Mouse (Mus musculus) limb, embryonic 10.5 days (tissue): ENCODE data around the gene Rps16. TPM values are rescaled to one million over a fixed set of nuclear protein-coding genes. Genes with fewer than 3 reads are reported as not detected.

Experiments
- DNase-seq: peaks from one replicate; pipeline ENCODE4 v3.0.0-alpha.2; 2017; ENCODE audit warnings: low spot score
- H3K27ac ChIP-seq: fragments of 300-500 bp; sonication (generic); 2 replicates; pipeline ENCODE4 v1.5.1; 2016; ENCODE audit warnings: mild to moderate bottlenecking
- H3K27me3 ChIP-seq: fragments of 300-500 bp; sonication (generic); 2 replicates; pipeline ENCODE4 v1.6.1; 2016; ENCODE audit warnings: low read depth, mild to moderate bottlenecking; ENCODE audit not compliant: poor library complexity, severe bottlenecking
- H3K36me3 ChIP-seq: fragments of 300-500 bp; sonication (generic); 2 replicates; pipeline ENCODE4 v1.6.1; 2016; ENCODE audit warnings: mild to moderate bottlenecking, moderate library complexity
- H3K4me1 ChIP-seq: fragments of 300-500 bp; sonication (generic); 2 replicates; pipeline ENCODE4 v1.6.1; 2016
- H3K4me3 ChIP-seq: fragments of 300-500 bp; sonication (generic); 2 replicates; pipeline ENCODE4 v1.5.1; 2016; ENCODE audit warnings: mild to moderate bottlenecking, moderate library complexity
- H3K9me3 ChIP-seq: fragments of 300-500 bp; sonication (generic); replicated peaks from 2 replicates; pipeline ENCODE4 v1.6.1; 2016; ENCODE audit warnings: mild to moderate bottlenecking
- WGBS: fragments of 180-500 bp; shearing (Covaris S2); methylation state at CpG from one replicate; pipeline ENCODE4 v1.1.7; 2016; 5-methylcytosine and 5-hydroxymethylcytosine counted together
- polyA plus RNA-seq: library from polyadenylated mRNA; unstranded; fragments of >200 nt; fragmentation: Nextera tagmentation; extraction: Ambion mirVana; gene quantifications from 2 replicates; pipeline ENCODE4 v1.2.1, GENCODE M21; 2016

Gene Rps16
- polyA plus RNA-seq, 1 experiment from 2014 or later, result 972 TPM

DNA sequence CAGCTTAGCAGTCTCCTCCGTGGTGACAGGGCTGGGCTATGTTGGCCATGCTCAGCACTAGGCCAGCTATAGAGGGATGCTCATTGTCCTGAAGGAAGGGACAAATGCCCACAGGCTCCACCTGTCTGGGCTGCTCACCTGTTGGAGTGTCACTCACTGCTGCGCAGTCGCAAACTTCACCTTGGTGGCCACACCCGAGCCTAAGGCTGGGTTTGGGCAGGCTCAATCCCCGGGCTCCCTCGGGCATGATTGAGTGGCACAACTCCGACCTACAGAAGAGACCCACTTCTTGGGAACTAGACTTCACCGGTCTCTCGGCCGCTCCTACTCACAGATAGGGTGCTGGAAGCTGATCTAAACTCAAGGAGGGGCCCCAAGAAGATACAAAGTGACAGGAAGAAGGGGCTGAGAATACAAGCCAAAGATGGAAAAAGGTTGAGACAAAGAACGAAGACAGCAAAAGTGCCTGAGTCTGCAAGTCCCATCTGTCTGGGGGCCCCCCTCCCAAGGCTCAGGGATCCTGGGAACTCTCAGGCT, 20.6 kb downstream of the Rps16 start:
- Histone ChIP-seq H3K27me3 (no peaks in the 10 kb centered on the region), H3K9me3 (no peaks in the 10 kb centered on the region), H3K4me3 (peak overlapping the region; percentile 82), H3K4me1 (peaks cover 44% of the 10 kb centered on the region), H3K27ac (peak overlapping the region; percentile 98), H3K36me3 (peaks cover 44% of the 10 kb centered on the region)
- DNase-seq, result no peak
- WGBS, result 12% methylated on average over 11 of the region's 11 CpGs

DNA sequence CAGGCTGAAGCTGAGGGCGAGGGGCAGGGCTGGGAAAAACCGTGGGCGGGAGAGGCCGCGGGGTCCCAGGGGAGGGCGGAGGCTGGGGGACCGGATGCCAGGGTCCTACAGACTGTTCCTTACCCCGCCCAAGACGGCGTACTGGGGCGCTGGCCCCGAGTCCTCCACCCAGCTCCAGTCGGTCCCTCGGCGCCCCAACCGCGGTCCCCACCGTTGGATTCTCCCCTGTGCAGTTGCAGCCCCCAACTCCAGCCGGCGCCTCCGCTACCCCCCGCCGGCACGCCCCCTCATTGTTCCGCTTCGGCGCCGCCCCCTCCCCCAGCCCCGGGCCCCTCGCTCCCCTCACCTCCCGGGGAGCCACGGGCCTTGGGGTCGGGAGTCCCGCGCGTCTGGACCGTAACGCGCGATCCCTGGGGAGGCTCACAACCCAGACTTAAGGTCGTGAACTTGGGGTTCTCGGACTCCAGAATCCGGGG, 21.1 kb downstream of the Rps16 start:
- under 1% methylated on average over 42 of the region's 43 CpGs for WGBS
- Histone ChIP-seq H3K36me3 (peaks cover 39% of the 10 kb centered on the region), H3K9me3 (no peaks in the 10 kb centered on the region), H3K27me3 (no peaks in the 10 kb centered on the region), H3K4me3 (peak overlapping the region; percentile 82), H3K4me1 (peaks cover 49% of the 10 kb centered on the region), H3K27ac (peak overlapping the region; percentile 98)
- DNase-seq, result peak; percentile 81

DNA sequence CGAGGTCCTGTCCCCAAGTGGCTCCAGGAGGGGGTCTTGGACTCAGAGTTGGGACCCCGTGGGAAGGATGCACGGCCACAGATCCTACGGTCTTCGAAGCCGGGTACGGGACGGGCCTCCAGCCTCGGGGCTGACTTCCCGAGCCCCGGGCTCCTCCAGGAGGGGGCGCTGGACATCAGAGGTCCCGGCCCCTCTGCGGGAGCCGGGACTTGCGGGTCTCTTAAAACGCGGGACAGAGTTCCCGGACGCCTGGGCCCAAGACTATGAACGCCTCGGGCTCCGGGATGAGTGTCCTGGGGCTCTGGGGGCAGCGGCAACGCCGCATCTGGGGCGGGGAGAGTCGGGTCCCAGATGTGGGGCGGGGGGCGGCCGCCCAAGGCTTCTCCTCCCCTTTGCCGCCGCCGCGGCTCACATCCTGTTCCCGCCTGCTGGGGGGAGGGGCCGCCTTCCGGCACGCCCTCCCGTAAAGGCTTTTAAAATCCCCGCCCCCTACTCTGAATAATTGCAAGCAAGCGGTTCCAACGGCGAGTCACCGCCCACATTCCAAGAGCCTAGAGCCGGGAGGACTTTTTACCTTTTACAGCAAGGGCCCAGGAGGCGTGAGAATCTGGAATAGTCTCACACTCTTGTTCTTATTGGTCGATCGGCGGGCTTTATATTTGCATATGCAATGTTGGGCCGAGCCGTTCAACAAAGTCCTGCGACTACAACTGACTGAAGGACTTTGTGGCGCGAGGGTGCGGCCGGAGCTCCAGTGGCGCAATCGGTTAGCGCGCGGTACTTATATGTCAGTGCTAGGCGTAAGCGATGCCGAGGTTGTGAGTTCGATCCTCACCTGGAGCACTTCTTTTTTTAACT, 22.0 kb downstream of the Rps16 start, which contains the start of gene Plekhg2:
TSS of gene Plekhg2 (minus strand) at position 349 of the 858 bp plus-strand sequence.
- H3K9me3 ChIP-seq, result no peaks in the 10 kb centered on the region

DNA sequence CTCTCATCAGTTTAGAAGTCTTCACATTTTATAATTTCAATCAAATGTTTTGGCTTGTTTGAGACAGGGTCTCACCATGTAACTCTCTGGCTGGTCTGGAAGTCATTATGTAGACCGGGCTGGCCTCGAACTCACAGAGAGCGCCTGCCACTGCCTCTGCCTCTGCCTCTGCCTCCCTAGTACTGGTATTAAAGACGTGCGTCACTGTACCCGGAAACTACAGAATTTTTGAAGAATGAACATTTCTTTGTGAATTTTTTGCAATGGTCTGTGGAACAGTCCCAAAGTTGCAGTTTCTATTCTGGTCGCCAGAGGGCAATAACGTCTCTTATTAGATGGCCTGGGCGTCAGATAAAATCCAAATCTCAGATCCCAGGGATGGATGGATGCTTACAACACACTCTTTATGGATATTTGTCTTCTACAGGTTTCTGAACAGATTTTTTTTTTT, 22.7 kb downstream of the Rps16 start:
- peak; percentile 74 for DNase-seq
- no peaks in the 10 kb centered on the region for H3K9me3 ChIP-seq
- H3K4me1 ChIP-seq, result peaks cover 65% of the 10 kb centered on the region
- H3K36me3 ChIP-seq, result peaks cover 34% of the 10 kb centered on the region
- peak overlapping the region; percentile 98 for H3K27ac ChIP-seq
- no peaks in the 10 kb centered on the region for H3K27me3 ChIP-seq
- 1% methylated on average over 9 of the region's 9 CpGs for WGBS
- peak overlapping the region; percentile 82 for H3K4me3 ChIP-seq

More for the DNA sequence above, 22.0 kb downstream of the Rps16 start, which contains the start of gene Plekhg2:
- peak; percentile 99 for DNase-seq
- Histone ChIP-seq H3K27me3 (no peaks in the 10 kb centered on the region), H3K4me3 (peak within 1 kb of the TSS; percentile 82), H3K27ac (peak within 1 kb of the TSS; percentile 98), H3K4me1 (peaks cover 58% of the 10 kb centered on the region), H3K36me3 (peaks cover 36% of the 10 kb centered on the region)
- WGBS, result under 1% methylated on average over 66 of the region's 66 CpGs

DNA sequence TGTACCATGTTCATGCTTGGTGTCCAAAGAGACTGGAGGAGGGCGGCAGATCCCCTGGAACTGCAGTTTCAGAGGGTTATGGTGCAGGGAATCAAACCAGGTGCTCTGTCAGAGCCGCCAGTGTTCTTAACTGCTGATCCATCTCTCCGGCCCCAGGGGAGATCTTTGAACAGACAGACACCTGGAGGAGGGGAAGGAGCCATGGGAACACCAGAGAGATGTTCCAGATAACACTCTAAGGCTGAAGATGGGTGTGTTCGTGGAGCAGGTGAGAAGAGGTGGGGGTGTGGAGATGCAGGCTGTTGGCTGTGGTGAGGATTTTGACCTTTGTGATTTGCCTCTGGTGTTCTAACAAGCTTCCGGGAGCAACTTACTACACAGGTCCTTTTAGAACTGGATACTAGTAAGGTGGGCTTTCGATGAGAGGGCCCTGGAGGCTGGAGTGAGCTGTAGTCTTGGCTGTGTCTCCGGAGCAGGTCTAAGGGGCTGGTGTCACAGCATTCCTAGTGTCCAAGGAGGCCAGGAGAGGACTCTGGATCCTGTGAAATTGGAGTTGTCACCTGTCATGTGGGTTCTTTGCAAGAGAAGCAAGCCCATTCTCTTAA, 23.5 kb downstream of the Rps16 start:
- Histone ChIP-seq H3K4me3 (0 out of 2 replicates have a peak overlapping the region, but pooled peaks have one; percentile 82), H3K9me3 (no peaks in the 10 kb centered on the region), H3K27ac (peak overlapping the region; percentile 98), H3K4me1 (peaks cover 69% of the 10 kb centered on the region), H3K36me3 (peaks cover 26% of the 10 kb centered on the region), H3K27me3 (no peaks in the 10 kb centered on the region)
- 78% methylated on average over 7 of the region's 7 CpGs for WGBS
- no peak for DNase-seq

DNA sequence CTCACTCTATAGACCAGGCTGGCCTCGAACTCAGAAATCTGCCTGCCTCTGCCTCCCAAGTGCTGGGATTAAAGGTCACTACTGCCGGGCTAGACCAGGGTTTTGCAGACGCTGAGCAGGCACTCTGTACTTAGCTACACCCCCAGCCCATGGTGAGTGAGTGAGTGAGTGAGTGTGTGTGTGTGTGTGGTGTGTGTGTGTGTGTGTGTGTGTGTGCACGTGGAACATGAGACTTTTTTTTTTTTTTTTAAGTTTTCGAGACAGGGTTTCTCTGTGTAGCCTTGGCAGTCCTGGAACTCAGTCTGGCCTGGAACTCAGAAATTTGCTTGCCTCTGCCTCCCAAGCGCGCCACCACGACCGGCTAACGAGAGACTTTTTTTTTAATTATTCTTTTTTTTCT, 24.2 kb downstream of the Rps16 start:
- Histone ChIP-seq H3K27me3 (no peaks in the 10 kb centered on the region), H3K9me3 (no peaks in the 10 kb centered on the region), H3K27ac (peak overlapping the region; percentile 98), H3K4me1 (peaks cover 69% of the 10 kb centered on the region), H3K4me3 (peak overlapping the region; percentile 55), H3K36me3 (peaks cover 19% of the 10 kb centered on the region)
- 87% methylated on average over 10 of the region's 10 CpGs for WGBS
- DNase-seq, result no peak

DNA sequence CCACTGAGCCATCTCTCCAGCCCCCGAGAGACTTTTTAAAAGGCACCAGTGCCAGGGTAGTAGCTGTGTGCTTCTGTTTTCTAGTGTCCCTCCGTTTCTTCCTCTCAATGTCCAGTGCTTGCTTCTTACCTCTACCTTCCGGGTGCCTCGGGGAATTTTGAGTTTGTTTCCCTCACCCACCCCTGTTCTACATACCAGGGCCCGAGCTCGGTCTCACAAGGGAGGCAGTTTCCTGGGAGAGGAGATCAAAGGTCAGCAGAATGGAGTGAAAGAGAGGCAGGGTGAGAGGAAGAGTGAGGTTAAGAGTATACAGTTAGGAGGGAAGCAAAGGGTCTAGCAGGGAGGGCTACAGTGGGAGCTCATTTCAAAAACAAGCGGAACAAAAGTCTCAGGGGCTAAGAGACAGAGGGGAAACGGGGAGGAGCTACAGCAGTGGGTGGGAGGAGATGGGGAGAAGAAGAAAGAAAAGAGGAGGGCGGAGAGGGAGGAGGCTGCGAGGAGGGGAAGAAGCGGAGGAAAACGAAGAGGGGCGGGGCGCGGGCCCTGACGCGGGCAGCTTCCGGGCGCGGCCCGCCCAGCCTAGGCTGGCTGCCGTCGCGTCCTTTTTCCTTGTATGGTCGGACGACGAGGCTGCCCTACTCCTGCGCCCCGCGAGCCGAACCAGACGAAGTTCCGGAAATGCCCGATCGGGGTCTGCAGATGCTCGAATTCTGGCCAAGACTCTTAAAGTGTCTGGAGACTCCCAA, 24.9 kb downstream of the Rps16 start:
- peaks cover 66% of the 10 kb centered on the region for H3K4me1 ChIP-seq
- 1% methylated on average over 36 of the region's 36 CpGs for WGBS
- peaks cover 12% of the 10 kb centered on the region for H3K36me3 ChIP-seq
- no peaks in the 10 kb centered on the region for H3K9me3 ChIP-seq
- peak overlapping the region; percentile 55 for H3K4me3 ChIP-seq
- peak overlapping the region; percentile 98 for H3K27ac ChIP-seq
- H3K27me3 ChIP-seq, result no peaks in the 10 kb centered on the region
- peak; percentile 92 for DNase-seq

DNA sequence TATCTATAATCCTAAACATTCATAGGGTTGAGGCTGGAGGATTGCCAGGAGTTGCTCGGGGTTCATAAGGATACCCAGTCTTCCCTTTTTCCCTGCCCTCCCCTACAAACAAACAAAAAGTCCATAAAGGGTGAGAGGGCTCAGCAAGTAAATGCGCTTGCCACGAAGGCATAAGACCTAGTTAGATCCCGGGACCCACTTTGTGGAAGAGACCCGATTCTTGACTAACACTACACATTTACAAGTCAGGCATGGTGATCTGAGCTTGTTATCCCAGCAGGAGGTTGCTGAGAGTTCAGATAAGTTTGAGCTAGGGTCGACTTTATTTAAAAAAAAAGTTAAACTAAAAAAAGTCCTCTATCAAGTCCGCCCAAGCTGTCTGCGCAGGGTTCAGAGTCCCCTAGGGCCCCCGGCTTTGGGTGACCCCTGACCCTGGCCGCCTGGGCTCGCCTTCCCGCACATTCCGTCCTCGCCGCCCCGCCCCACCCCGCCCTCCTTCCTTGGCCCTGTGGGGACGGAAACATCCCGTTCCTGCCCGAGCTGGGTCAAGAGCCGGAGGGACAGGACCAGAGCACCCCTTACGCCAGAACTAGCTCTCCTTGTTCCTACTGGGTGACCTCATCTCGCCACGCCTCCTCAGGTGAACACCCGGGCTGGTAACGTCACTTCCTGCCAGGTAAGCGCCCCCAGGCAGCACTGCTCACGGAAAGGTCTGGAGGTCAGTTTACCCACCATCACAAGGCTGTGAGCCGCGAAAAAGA, 25.7 kb downstream of the Rps16 start:
- Histone ChIP-seq H3K27me3 (no peaks in the 10 kb centered on the region), H3K36me3 (peaks cover 11% of the 10 kb centered on the region), H3K27ac (peak overlapping the region; percentile 98), H3K9me3 (no peaks in the 10 kb centered on the region), H3K4me1 (peaks cover 66% of the 10 kb centered on the region), H3K4me3 (peak overlapping the region; percentile 55)
- peak; percentile 78 for DNase-seq
- WGBS, result 2% methylated on average over 30 of the region's 30 CpGs

DNA sequence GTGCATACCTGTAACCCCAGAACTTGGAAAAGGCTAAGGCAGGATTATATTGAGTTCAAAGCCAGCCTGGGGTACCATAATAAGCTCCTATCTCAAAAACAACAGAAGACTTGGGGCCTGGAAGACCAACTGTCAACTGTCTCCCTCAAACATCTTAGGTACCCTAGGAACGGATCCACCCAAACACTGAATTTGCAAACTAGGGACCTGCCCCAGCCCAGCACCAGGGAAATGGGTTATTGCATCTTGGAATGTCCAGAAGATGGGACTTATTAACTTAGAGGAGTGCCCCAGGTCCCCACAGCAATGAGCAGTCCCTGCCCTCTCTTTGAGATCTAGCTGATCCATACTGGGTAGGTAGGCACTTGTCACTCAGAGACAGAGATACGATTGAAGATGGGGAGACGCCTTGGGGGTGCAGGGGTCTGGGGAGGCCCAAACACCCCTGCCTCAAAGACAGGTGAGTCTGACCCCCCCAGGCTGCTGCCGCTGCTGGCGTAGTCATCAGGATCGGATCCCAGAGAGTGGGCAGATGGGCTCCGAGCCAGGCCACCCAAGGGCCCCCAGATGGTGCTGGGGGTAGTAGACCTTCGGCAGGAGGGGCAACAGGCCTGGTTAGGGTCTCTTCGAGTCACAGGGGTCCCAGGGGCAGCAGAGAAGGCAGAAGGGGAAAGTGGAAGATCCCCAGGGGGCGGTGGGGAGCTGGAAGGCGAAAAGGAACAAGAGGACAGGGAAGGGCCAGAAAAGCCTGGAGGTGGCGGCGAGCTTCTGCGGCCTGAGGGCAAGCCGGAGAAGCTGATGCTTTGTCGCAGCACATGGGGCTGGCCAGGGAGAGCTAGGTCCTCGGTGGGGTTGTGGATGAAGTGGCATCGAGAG, 27.0 kb downstream of the Rps16 start:
- H3K27me3 ChIP-seq, result no peaks in the 10 kb centered on the region
- H3K27ac ChIP-seq, result peak overlapping the region; percentile 90
- H3K4me3 ChIP-seq, result peak overlapping the region; percentile 76
- H3K36me3 ChIP-seq, result peaks cover 11% of the 10 kb centered on the region
- peaks cover 77% of the 10 kb centered on the region for H3K4me1 ChIP-seq
- 75% methylated on average over 18 of the region's 18 CpGs for WGBS
- H3K9me3 ChIP-seq, result no peaks in the 10 kb centered on the region
- DNase-seq, result no peak

DNA sequence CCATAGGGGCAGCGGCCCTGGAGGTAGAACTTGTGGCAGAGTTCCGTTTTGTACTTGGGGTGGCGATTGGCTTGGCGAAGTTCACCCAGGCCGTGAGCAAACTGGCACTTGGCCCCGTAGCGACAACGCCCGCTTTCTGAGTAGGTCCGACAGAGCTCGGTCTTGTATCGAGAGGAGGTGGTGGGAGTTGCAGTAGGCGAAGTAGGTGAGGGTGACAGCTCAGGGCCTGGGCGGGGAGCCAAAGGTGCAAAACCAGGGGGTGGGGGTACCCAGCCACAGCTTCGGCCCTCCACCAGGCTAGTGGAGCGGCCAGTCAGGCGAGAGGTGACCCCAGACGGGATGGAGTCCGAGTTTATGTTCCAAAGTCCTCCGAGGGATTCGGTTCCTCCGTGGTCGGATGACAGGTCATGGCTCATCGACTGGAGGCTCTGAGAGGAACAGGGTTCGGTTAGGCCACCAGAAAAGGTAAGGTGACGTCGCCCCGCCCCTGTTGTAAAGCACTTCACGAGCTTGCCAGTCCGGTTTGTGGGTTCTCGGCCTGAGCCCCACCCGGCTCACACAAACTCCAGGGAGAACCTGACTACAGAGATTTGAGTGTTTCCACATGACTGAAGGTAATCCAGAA, 27.7 kb downstream of the Rps16 start:
- Histone ChIP-seq H3K27me3 (no peaks in the 10 kb centered on the region), H3K27ac (peak overlapping the region; percentile 90), H3K4me1 (peaks cover 84% of the 10 kb centered on the region), H3K4me3 (peak overlapping the region; percentile 76), H3K9me3 (no peaks in the 10 kb centered on the region), H3K36me3 (peaks cover 11% of the 10 kb centered on the region)
- WGBS, result 39% methylated on average over 32 of the region's 32 CpGs
- DNase-seq, result no peak
